Mouse (Mus musculus) natural killer cell, adult 2 months (primary cell): ENCODE measurements around the gene Zmat3.

Experiments used
- DNase-seq, 2 experiments: peaks; one replicate each; pipeline ENCODE4 v3.0.0; 2022; ENCODE audit warnings: low spot score in 2 of 2

Zmat3 gene

DNA sequence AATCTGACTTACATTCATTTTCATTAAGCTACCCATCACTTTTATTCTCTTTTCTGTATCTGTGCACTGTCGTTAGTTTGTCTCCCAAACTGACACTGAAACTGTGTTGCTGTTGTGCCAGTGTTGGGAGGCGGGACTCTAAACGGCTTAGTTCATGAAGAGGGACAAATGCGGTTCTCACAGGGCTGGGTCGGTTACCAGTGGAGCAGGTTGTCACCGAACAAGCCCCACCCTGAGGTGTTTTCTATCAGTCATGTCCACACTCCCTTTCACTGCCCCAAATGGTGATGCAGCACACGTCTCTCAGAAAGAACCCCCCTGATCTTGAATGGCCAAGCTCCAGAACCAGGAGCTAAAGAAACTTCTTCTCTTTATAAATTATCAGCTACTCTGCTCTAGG lies 6.1 kb upstream of the Zmat3 start:
- DNase-seq: no peak

DNA sequence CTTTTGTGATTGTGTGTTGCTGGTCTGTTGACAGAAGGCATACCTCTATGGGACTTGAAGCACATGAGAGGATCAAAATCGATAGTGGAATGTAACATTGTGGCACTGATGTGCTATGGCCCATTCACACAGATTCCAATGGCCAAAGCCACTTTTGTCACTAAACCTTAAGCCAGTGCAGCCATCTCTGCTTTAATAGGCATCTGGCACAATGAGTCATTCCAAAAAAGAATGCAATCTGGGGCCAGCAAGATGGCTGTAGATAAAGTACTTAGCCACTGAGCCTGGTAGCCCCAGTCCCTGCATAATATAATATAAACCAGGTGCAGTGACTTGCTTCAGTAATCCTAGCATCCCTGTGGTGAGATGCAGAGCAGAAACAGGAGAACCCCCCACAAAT lies 1.7 kb upstream of the Zmat3 start:
- no peak for DNase-seq

DNA sequence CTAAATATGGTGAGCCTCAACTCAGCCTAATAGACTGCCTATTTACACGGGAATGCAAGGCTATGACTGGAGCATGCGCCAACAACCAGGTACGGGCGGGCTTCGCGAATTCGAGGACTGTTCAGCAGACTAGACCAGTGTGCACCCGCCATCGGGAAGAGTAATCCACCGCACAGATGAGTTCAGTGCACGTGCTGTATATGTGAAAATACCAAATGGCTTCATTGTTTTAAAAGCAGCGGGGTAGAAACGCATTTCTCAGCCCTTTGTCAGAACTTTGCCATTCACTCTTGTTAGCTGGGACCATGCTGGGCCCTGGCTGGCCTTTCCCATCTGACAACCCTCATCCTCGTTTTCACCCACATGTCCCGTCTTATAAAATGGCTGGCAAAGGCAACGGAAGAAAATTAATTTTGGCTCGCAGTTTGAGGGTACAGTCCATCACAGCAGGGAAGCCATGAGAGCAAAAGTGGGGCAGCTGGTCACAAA lies 476 bp upstream of the Zmat3 start:
- DNase-seq: no peak

DNA sequence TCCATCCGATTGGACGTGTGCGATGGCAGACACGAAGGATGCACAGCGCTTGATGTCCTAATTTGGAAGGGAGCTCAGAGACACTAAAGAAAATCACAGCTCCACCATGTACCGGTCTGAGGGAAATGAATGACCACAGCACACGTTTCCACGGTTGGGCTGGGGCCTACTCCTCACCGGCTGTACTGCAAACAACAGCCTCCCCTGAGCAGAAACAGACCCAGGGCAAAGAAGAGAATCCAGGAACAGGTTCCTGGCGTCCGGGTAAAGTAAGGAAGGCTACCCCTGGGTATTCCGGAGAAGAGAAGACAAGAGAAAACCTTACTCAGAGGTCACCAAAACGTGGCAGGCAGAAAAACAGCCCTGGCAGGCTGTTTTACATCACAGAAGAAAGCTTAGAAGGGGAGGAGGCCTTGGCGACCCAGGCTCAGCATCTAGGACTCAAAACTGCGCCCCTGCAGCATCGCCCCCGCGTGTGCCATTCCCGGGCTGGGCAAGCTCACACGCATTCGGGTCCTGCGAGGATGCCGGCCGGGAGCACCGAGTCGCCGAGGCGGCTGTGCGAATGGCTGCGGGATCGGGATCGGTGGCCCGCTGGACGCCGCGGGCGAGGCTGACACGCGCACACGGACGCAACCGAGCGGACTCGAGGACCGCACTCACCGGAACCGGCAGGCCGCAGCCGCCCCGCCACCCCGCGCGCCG lies 821 bp downstream of the Zmat3 start:
- peak in 1 of 2 experiments; percentile 1 for DNase-seq

DNA sequence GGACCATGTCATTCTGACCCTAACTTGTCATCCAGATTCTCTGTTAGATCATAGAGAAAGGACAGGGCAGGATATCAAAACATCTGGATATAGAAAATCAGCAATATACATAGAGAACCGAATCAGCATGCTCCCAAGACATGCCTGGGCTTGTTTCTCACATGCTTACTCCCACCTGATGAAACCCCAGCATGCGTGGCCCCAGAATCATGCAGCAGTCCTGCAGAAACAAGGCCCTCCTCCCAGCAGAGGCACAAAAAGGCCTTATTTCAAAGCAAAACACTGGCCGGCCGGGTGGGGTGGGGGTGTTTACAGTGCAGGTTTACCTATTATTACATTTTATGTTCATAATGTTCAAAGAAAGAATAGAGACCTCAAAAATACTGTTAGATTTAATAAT lies 1.6 kb downstream of the Zmat3 start:
- DNase-seq: no peak

DNA sequence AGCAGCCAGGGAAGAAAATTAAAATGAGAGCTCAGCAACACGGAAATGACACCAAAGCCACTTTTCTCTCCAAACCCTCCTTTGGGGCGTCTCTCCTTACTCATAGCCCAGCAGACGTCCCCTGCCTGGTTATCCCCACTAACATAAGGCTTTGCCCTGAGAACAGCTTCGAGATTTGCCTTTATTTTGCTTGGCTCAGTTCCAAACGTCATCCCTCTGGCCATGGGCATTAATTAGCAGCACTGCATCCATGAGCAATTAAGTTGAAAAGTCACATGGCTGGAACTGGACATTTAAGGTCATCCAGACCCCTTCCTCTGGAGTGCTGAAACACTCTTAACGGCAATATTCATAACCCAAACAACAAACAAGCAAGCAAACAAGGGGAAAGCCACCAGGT lies 4.6 kb downstream of the Zmat3 start:
- no peak for DNase-seq

DNA sequence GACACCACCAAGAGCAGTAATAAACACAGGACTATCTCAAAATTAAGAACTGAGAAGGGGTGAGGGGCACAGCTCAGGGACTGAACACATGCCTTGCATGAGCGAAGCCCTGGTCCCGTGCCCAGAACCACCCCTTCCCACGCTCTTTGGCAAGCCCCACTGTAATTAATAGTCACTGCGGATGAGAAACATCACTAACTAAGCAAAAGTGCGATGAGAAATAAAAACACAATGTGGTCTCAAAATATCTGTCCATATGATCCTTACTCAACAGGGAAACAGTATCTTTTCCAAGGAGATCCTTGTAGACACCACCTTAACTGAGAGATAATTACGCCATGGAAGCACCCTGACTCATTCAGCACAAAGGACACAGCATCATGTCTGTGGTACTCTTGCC lies 17.9 kb downstream of the Zmat3 start:
- DNase-seq: no peak

DNA sequence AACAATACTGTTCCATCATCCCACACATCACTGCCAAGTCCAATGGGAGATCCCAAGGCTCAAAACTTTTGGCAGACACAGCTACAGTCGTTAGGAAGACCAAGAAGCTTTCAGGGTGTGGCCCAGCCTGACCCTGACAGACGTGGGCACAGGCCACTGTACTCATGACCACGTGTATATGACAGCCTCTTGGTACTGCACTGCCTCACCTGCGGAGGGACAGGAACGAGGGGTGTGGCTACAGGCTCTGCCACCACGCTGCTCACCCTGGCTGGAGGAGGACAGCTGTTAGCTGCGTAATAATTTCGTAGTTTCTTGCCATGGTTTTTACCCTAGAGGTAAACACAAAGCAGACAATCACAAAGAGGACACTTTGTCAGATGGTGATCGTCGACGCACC lies 20.6 kb downstream of the Zmat3 start:
- DNase-seq: no peak

DNA sequence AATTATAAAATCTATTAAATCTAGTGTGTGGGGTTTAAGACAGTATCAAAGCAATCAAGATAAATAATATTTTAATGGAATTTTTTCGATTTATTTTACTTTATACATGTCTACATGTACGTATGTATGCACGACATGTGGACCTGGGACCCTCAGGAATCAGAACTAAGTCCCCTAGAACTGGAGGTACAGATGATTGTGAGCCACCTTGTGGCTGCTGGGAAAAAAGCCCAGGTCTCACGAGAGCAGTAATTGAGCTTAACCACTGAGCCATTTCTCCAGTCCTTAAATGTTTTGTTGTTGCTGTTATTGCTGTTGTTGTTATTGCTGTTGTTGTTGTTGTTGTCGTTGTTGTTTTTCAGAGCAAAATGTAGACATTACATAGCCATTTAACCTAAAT lies 21.0 kb downstream of the Zmat3 start:
- no peak for DNase-seq

DNA sequence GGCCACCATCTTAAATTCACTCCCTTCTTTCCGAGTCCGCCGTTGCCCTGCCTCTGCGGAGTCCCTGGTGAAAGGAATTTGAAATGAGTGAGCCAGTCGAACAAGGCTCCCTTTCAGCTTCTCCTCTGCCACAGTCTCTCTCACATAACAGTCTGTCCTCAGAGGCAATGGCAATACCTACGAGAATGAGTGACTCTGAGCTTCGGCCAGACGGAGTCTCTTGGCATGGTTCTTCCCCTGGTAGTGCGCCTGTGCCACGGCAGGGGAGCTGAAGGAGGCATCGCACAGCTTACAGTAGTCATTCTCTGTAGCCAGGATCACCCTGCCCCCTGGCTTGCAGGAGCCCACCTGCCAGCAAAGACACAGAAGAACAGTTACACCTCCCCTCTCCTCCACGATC lies 22.4 kb downstream of the Zmat3 start:
- no peak for DNase-seq

DNA sequence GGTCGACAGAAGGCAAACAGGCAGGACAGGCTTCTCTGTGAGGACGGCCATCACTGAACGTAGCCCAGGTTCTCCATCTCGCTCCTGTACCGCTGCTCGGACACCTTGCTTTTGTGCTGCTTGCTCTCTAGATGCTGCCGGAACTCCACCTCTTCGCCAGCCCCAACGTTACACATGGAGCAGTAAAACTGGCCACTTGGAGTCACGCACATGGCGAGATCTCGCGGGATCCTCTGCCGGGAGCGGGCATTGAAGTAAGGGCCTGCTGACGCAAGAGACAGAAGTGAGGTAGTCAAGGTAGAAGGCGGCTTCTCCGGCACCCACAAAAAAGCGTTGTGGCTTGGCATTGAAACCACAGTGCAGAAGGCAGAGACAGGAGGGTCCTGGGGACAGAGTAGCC lies 24.4 kb downstream of the Zmat3 start:
- no peak for DNase-seq

DNA sequence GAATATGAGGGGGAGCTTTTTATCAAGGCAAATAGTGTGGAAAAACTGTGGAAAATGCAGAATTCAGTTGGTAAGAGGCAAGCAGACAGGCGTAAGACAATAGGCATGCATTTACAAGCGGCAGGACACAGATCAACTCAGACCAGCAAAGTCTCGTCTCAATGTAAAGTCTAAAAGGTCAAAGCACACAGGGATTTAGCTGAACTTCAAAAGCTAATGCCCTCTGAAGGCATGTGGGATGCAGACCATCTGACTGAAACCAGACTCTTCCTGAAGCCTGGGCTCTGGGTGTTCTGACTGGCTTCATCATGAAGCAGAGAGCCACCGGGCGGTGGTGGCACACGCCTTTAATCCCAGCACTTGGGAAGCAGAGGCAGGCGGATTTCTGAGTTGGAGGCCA lies 27.6 kb downstream of the Zmat3 start:
- DNase-seq: no peak

DNA sequence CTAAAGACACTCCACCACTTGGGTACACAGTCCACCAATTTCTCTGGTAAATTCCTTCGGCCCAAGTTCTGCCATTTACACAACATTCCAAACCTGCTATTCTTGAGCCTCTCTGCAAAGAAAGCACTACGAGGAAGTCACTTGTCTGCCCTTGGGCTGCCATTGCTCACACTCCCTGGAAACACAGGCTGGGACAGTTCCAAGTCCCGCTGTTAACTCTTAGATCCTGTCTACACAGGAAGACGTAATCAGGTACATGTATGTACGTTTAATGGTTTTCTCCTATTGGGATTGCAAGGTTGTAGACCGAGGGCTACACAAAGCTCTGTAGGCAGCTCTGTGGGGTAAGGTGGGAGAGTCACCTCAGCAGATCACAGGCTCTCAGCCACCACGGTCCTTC lies 28.0 kb downstream of the Zmat3 start:
- DNase-seq: no peak

DNA sequence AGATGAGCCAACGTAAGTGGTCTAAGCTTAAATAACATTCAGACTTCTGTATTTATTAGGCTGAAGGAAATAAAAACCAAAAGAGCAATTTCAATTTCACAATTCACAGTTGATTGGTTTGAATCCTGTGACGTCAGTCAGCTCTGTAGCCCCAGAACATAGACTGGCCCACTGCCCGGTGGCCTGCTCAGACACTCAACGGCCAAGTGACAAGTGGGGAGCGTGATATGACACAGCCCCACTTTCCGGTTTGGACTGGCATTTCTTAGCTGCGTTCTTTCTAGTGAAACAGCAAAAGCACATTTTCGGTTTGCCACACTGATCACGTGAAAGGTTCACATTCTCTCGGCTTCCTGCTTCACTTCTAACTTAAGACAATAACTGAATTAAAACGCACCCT lies 30.9 kb downstream of the Zmat3 start:
- DNase-seq: peak; percentile 2 to 9

DNA sequence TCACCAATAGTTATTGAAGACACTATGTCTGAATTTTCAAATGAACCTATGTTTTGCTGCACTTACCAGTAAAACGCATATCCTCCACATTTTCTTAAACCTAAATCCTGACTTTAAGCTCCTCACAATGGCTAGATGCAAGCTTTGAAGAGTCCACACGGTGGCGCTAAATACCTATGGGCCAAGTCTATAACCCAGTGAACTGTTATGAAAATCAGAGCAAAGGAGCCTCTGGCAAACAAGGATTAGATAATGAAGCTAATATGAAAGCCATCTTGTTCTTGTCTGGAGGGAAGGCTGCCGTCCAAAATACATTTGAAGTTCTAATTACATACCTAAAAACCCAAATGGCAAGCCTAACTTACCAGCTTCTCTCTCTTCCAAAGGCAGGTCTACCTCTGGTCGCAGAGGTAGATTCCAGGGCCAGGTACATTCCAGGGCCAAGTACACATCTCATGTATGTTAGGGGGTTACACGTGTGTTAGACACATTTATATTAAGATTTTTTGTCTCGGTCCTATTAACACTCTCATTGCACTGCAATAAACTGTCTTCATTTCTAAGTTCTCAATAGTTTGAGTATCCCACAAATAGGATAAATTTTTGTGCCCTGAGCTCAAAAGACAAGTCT lies 32.2 kb downstream of the Zmat3 start:
- DNase-seq: peak; percentile 29 to 59

DNA sequence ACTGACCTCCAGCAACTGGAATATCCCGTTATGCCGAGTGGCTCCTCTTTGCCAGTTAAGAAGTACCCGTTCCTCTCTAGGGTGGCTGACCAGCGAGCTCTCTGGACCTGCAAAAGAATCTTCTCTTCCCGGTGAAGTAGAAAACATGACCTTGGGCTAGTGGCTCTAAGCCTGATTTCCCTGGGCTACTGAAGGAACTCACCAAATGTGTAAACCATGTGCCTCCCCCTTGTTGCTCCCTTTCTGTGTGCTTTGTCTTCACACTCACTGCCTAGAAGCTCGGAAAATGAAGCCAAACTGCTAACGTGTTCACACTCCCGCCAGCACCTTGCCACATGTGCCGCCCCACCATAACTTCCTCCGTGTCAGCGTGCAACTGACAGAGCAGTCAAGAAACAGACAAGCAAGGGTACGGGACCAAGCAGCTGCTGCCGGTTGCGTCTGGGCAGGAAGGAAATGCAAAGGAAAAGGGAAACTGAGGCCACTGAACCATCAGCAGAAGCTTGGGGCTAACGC lies 47.9 kb downstream of the Zmat3 start:
- DNase-seq: no peak

DNA sequence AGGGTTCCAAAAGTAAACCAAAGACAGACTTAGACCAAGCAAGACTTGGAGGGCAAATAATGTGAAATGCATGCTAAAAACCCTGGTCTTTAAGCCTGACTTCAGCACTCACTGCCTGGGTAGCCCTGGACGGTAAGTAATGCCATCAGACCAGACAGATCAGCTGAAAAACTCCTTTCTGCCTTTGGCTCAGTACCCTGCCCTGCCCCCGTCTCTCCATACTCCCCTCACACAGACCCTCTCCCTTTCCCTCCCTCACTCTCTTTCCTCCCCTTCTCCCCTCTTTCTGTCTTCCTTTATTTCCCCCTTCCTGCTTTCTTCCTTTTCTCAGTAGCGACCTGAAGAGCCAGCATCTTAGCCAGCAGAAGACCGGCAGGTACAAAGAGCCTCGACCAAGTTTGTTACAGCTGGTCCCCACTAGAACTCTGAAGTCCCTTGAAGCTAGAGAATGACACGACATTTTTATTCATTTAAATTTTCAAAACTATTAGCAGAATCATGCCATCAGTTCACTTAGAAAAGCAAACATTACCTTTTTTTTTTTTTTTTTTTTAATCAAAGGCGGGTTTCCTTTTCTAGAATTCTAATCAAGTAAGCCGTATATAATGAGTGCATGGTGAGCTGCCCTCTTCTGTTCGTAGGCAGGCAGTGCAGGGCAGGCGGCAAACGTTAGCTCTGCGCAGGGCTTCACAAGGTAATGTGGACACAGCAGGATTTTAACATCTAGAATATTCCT lies 48.5 kb downstream of the Zmat3 start:
- DNase-seq: no peak

DNA sequence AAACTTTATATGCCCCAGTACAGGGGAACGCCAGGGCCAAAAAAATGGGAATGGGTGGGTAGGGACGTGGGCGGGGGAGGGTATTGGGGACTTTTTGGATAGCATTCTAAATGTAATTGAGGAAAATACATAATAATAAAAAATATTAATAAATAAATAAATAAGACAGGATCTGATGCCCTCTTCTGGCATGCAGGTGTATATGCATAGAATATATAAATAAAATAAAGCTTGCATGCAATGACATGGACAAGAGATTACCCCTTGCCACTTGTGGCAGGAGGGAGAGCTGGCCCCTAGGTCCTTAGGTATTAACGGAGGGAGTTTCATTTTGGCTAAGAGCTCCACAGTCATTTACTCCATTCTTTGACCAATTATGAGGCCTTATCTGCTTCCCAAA lies 51.1 kb downstream of the Zmat3 start:
- DNase-seq: no peak

DNA sequence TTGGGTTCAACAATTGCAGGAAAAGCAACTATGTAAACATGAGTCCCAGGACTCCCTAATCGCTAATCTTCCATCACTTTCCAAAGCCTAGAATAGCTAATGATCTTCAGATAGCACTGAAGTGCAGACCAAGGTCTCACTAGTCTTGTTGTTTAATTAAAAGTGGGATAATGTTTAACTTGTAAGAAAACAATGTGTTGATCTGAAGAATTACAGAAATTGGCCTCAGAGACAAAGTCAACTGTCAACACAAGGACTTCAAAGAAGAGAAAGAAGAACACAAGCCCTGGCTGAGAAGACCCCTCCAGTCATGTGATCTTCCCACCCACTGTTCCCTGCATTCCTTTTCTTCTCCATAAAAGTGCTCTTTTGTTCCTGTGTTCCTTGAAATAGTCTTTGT lies 61.6 kb downstream of the Zmat3 start:
- no peak for DNase-seq

DNA sequence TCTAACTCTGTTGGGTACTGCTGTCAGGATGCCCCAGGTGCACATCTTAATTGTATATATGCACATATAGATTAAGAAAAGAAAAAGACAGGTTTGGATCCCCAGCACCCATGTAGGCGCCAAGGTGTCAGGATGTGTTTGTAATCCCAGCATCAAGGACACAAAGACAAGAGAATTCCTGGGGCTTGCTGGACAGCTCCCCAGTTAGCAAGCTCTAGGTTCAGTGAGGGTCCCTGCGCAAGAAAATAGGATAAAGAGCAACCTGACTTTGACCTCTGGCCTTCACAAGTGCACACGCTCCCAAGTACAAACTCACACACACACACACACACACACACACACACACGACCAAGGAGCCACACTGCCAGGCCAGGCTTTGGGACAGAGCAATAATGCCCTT lies 73.8 kb downstream of the Zmat3 start:
- no peak for DNase-seq
